Mouse (Mus musculus): ENCODE measurements around the gene Stac. TPM values are rescaled to one million over a fixed set of nuclear protein-coding genes. Genes with fewer than 3 reads are reported as not detected.

Stac gene
- total RNA-seq, 2 experiments from 2014 or later: 4.4 TPM

DNA sequence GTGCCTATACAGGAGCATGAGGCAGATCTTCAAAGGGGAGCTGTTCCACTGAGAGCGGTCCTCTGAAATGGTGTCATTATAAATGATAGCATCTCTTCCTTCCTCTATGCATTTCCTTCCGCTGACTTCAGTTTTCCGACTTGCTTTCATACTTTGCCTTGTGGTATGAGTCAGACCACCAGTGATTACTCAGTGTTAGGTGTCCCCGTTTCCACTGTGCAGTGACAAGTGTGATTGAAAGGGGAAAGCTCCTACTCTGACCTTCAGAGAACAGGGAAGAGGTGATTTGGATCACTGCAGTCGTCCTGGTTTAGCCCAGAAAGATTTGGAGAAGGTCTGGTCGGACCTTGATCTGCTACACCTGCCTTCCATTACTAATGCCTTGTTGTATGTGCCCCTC is 81.4 kb downstream of the Stac start:
- no peak for DNase-seq (ENCODE audit: low spot score in 2 of 2)

DNA sequence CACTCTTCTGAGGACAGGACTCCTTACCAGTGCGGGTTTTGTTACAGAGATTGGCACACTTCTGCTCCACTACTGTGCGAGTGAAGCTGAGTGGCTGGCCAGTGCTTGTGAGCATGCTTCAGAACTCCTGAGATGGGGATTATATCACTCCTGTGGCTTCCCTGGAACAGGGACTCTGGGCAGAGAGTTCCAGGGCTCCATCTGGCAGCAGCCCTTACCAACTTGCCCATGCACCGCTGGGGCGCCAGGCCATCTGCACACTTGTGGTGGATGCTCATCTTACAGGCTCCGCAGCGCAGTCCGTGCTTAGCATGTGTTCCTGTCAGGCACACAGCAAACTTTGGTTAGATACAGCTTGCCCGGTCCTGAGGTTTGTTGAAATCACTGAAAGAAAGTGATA is 83.5 kb downstream of the Stac start:
- no peak for DNase-seq (ENCODE audit: low spot score in 2 of 2)

DNA sequence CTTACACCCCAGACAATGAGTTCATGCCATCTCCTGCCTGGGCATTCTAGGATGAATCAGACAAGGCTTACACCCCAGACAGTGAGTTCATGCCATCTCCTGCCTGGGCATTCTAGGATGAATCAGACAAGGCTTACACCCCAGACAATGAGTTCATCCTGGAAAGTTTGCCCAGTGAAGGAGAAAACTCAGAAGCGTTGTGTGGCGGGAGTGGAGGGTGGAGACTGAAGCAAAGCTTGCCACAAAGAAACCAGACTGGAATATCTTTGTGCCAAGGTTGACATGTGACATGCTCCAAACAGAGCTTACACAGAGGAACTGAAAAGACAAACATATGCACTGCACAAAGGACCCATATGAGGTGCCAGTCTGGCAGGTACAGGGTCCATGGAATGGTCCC is 102.6 kb downstream of the Stac start:
- no peak for DNase-seq (ENCODE audit: low spot score in 2 of 2)

DNA sequence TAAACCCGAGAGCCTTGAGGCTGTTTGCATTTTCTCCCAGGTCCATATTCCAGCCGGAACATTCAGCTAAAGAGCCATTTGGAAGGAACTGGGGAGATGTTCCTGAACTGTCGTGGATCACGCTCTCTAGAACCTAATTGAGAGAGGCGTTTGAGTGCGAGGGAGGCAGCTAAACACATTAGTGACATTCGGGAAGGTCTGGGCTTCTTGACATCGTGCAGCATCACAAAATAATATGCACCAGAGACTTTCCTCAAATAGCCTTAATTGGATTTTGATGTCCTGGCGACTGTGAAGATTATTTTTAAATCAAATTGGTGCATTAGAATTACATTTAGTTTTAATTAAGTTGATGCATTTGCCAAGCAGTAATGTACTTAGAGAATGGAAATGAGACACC is 111.4 kb downstream of the Stac start:
- no peak for DNase-seq (ENCODE audit: low spot score in 2 of 2)

GRCm38 (mm10) chr9:111577453-111577852 is 112.7 kb downstream of the Stac start:
- DNase-seq (ENCODE audit: low spot score in 2 of 2): no peak

DNA sequence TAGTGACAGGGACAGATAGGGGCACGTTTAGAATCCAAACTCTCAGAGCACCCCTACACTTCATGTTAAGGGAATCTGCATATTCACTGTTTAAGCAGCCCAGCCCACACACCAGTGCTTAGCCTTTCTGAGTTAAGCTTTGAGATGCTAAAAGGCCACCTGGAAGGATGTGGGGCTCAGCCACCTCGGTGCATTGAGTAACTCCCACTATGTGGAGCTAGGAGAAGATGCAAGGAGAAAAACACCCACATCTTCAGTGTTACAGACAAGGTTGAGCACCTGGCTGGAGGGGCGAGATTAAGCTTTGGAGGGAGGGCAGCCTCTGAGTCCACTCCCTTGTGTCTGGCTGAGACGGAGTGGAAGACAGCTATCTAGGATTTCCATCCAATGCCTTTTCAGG is 114.3 kb downstream of the Stac start:
- DNase-seq (ENCODE audit: low spot score in 2 of 2): no peak

GRCm38 (mm10) chr9:111573836-111574235 is 116.3 kb downstream of the Stac start:
- DNase-seq (ENCODE audit: low spot score in 2 of 2): no peak

- no peak for DNase-seq (ENCODE audit: low spot score in 2 of 2)
Observed at GRCm38 (mm10) chr9:111571619-111572018, 118.5 kb downstream of the Stac start.

GRCm38 (mm10) chr9:111564176-111564575 is 126.0 kb downstream of the Stac start:
- DNase-seq (ENCODE audit: low spot score in 2 of 2): no peak

DNA sequence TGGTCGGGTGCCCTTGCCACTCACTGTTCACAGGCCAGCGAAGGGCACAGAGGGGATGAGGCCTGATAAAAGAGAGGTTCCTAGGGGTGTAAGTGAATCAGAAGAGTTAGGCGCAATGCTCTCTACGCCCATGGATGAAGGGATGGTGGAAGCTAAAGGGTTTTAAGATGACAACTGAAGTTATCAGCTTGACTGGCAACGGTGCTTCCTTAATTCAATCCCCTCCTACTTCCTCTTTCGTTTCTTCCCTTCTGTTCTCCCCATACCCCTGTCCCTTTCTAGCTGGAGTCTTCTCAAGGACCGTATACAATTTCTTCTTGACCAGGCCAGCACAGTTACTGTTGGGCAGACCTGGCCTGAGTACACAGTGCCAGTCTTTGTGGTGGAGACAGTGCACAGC is 126.9 kb downstream of the Stac start:
- no peak for DNase-seq (ENCODE audit: low spot score in 2 of 2)

- no peak for DNase-seq (ENCODE audit: low spot score in 2 of 2)
Observed at GRCm38 (mm10) chr9:111562217-111562988, 127.7 kb downstream of the Stac start.

GRCm38 (mm10) chr9:111556699-111557098 is 133.4 kb downstream of the Stac start:
- no peak for DNase-seq (ENCODE audit: low spot score in 2 of 2)

- DNase-seq (ENCODE audit: low spot score in 2 of 2): no peak
Observed at GRCm38 (mm10) chr9:111552865-111553264, 137.3 kb downstream of the Stac start.

- DNase-seq (ENCODE audit: low spot score in 2 of 2): no peak
Observed at GRCm38 (mm10) chr9:111551461-111552190, 138.5 kb downstream of the Stac start.

GRCm38 (mm10) chr9:111550963-111551321 is 139.2 kb downstream of the Stac start:
- no peak for DNase-seq (ENCODE audit: low spot score in 2 of 2)

GRCm38 (mm10) chr9:111550281-111550962 is 139.7 kb downstream of the Stac start:
- DNase-seq (ENCODE audit: low spot score in 2 of 2): no peak

DNA sequence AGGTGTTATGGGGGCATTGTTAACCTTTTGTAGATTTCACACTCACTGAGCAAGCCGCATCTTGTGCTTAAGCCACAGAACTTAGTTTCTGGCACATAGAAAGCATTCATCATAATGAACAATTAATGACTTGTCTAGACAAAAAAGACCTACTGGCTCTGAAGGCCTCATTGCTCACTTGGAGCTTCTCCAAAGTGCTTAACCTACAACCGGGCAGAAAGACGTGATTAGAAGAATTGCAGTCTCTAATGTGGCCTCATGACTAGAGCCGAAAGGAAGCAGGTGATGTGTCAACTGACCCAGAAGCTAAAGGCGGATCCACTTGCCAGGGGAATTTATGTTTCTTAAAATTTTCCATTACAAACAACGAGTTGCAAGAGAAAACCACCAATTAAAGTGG is 147.5 kb downstream of the Stac start:
- no peak for DNase-seq (ENCODE audit: low spot score in 2 of 2)

DNA sequence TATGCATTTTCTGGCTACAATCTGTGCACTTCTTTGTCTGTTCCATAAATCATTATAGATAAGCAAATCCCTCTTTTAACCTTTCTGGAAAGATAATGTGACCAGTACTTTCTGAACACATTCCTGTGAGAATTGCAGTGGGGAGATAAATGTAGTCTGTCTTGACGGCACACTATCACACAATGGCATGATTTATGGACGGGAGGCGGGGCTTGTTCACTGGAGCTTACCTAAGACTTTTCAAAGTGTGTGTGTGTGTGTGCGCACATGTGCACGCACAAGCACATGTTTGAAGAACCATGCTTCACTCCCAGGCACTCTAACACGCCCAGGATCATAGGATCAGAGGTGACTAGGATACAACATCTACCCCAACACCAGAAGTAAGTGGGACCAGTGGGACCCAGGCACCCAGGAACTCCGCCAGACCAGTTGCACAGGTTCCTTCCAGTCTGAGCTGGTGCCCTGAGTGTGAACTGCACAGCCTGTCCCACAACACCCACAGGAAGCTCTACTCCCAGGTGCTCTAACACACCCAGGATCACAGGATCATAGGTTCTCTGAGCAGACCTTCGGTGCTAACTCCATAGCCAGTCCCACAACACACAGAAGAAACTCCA is 154.6 kb downstream of the Stac start:
- no peak for DNase-seq (ENCODE audit: low spot score in 2 of 2)

GRCm38 (mm10) chr9:111534744-111535423 is 155.3 kb downstream of the Stac start:
- no peak for DNase-seq (ENCODE audit: low spot score in 2 of 2)

DNA sequence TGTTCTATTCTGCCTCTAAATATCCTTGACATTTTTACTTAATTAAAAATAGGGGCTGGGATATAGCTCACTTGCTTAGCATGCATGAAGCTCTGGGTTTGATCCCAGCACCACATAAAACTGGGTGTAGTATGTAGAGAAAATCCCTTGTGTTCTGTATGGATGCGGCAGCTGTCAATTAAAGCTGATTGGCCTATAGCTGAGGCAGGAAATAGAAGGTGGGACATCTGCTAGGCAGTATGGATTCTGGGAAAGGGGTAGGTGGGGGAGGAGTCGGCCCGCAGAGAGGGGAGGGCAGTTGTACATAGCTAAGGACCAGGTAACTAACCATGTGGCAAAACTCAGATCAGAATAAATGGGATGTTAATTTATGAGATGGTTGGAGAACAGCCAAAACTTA is 166.3 kb downstream of the Stac start:
- no peak for DNase-seq (ENCODE audit: low spot score in 2 of 2)

- no peak for DNase-seq (ENCODE audit: low spot score in 2 of 2)
Observed at GRCm38 (mm10) chr9:111523111-111523510, 167.0 kb downstream of the Stac start.
